Mouse (Mus musculus) layer of hippocampus, postnatal 14 days (tissue): ENCODE results near the gene Krt222. TPM values are rescaled to one million over a fixed set of nuclear protein-coding genes. Genes with fewer than 3 reads are reported as not detected.

Source experiments
- total RNA-seq, 2 experiments: library from RNA; stranded (reverse); gene quantifications; 2 replicates each; pipeline ENCODE4 v1.2.3; 2021

Gene Krt222
- total RNA-seq, 2 experiments from 2014 or later = 28.4 to 32.8 TPM

Other genes with a start within 250 kb of the Krt222 start
- 1 to 10 TPM; 8.1 to 9.8 TPM for gene Top2a, start 219.9 kb downstream of the Krt222 start, total RNA-seq
- 100 to 1,000 TPM in 1 of 2 experiments, 10 to 100 TPM in 1; 93.6 to 121 TPM for gene Igfbp4, start 202.8 kb downstream of the Krt222 start, total RNA-seq
- gene Tns4, start 154.8 kb downstream of the Krt222 start, total RNA-seq = under 1 TPM; 0.09 to 0.21 TPM
- gene Ccr7, start 89.0 kb downstream of the Krt222 start, total RNA-seq = not detected
- gene Smarce1, start 13.1 kb downstream of the Krt222 start, total RNA-seq = 10 to 100 TPM; 75.4 to 80.2 TPM
- not detected for gene Krt24, start 41.2 kb upstream of the Krt222 start, total RNA-seq
- not detected for gene Krt25, start 78.9 kb upstream of the Krt222 start, total RNA-seq
- gene Krt26, start 93.9 kb upstream of the Krt222 start, total RNA-seq = under 1 TPM in 1 of 2 experiments, not detected in 1; 0.14 TPM
- not detected for gene Krt27, start 107.0 kb upstream of the Krt222 start, total RNA-seq
- under 1 TPM; 0.32 to 0.45 TPM for gene Krt28, start 130.8 kb upstream of the Krt222 start, total RNA-seq
- gene Krt10, start 145.3 kb upstream of the Krt222 start, total RNA-seq = 10 to 100 TPM; 13.0 to 14.4 TPM
- gene Krt12, start 178.2 kb upstream of the Krt222 start, total RNA-seq = 1 to 10 TPM; 1.1 to 1.5 TPM
- not detected for gene Krt20, start 194.1 kb upstream of the Krt222 start, total RNA-seq
- not detected for gene Krt23, start 249.1 kb upstream of the Krt222 start, total RNA-seq